Mouse (Mus musculus) right cerebral cortex, adult 2 months (tissue): ENCODE measurements at regions not wholly inside any gene's neighbourhood (a gene's known extent, or its start where the extent isn't known, plus 50 kb on each side); places are given as distances from the start of the nearest gene placed in this dataset.

Source experiments
- DNase-seq, 2 experiments: peaks; one replicate each; pipeline ENCODE4 v3.0.0; 2021 to 2022; ENCODE audit warnings: low spot score in 2 of 2

- DNase-seq: no peak
Observed at GRCm38 (mm10) chr7:134436917-134437316, 51.5 kb upstream of the D7Ertd443e start.

- DNase-seq: no peak
Observed at GRCm38 (mm10) chr7:134439281-134439680, 53.8 kb upstream of the D7Ertd443e start.

GRCm38 (mm10) chr7:134445008-134445806, 59.7 kb upstream of the D7Ertd443e start:
- DNase-seq: no peak

- DNase-seq: no peak
Observed at GRCm38 (mm10) chr7:134447648-134448202, 62.3 kb upstream of the D7Ertd443e start.

- DNase-seq: no peak
Observed at GRCm38 (mm10) chr7:134448831-134449230, 63.4 kb upstream of the D7Ertd443e start.

GRCm38 (mm10) chr7:134462677-134463076, 77.2 kb upstream of the D7Ertd443e start:
- no peak for DNase-seq

- no peak for DNase-seq
Observed at GRCm38 (mm10) chr7:134463380-134463779, 77.9 kb upstream of the D7Ertd443e start.

GRCm38 (mm10) chr7:134467216-134467615, 81.8 kb upstream of the D7Ertd443e start:
- peak; percentile 22 to 23 for DNase-seq

- DNase-seq: peak in 1 of 2 experiments; percentile 8
Observed at GRCm38 (mm10) chr7:134471286-134471685, 85.8 kb upstream of the D7Ertd443e start.

- DNase-seq: no peak
Observed at GRCm38 (mm10) chr7:134491326-134491725, 105.9 kb upstream of the D7Ertd443e start.

GRCm38 (mm10) chr7:134497219-134497618, 111.8 kb upstream of the D7Ertd443e start:
- no peak for DNase-seq

- no peak for DNase-seq
Observed at GRCm38 (mm10) chr7:134497870-134498269, 112.4 kb upstream of the D7Ertd443e start.

- no peak for DNase-seq
Observed at GRCm38 (mm10) chr7:134498716-134499115, 113.3 kb upstream of the D7Ertd443e start.

GRCm38 (mm10) chr7:134499429-134499828, 114.0 kb upstream of the D7Ertd443e start:
- DNase-seq: no peak

- no peak for DNase-seq
Observed at GRCm38 (mm10) chr7:134500210-134500609, 114.7 kb upstream of the D7Ertd443e start.

- DNase-seq: no peak
Observed at GRCm38 (mm10) chr7:134501079-134501478, 115.6 kb upstream of the D7Ertd443e start.

- DNase-seq: no peak
Observed at GRCm38 (mm10) chr7:134510333-134510928, 125.0 kb upstream of the D7Ertd443e start.

GRCm38 (mm10) chr7:134519372-134519975, 134.0 kb upstream of the D7Ertd443e start:
- no peak for DNase-seq

- DNase-seq: no peak
Observed at GRCm38 (mm10) chr7:134523897-134524296, 138.4 kb upstream of the D7Ertd443e start.

GRCm38 (mm10) chr7:134525041-134525440, 139.6 kb upstream of the D7Ertd443e start:
- no peak for DNase-seq

- DNase-seq: no peak
Observed at GRCm38 (mm10) chr7:134525461-134525860, 140.0 kb upstream of the D7Ertd443e start.

- no peak for DNase-seq
Observed at GRCm38 (mm10) chr7:134527351-134527750, 141.9 kb upstream of the D7Ertd443e start.
